Mouse (Mus musculus): ENCODE results near the gene Cdkn3. TPM values are rescaled to one million over a fixed set of nuclear protein-coding genes. Genes with fewer than 3 reads are reported as not detected.

Cdkn3 gene
- polyA plus RNA-seq, 1 experiment = 8.3 TPM

DNA sequence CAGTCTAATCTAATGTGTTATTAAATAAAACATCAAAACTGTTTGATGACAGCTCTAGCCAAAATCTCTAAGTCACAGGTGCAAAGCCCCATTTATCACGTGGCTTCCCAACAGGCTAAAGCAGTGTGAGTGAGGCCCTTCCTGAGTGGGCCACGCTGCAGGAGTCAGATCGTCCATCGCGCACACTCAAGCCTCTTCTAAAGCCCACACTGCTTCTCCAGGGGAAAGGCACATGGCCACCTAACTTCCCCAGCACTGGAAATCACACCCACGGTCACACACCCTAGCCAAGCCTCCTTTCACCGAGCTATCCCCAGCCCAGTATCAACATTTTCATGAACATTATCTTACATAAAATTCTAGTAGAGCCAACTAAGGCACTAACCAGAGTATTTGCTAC lies 20.7 kb downstream of the Cdkn3 start:
- Histone ChIP-seq H3K27ac (ENCODE audit: control insufficient read depth, insufficient read depth, low read length) (no peak overlapping the region), H3K27me3 (ENCODE audit: control insufficient read depth, insufficient read depth, low read length) (no peaks in the 10 kb centered on the region), H3K36me3 (ENCODE audit: control insufficient read depth, insufficient read depth, low read length) (peaks cover 40% of the 10 kb centered on the region), H3K4me1 (replicated peaks; ENCODE audit: control insufficient read depth, insufficient read depth, low read length) (0 out of 2 replicates have a peak, but pooled peaks cover 2% of the 10 kb centered on the region), H3K4me3 (ENCODE audit: control insufficient read depth, insufficient read depth, low read length) (no peak overlapping the region)
- 90% methylated on average over 7 of the region's 7 CpGs for WGBS
- no peak for DNase-seq
- TF ChIP-seq CTCF (IDR thresholded peaks at IDR 0.05; ENCODE audit: borderline replicate concordance, control insufficient read depth, extremely low read depth, insufficient read depth, low read length, poor library complexity) (no peak), POLR2A (IDR thresholded peaks at IDR 0.05; ENCODE audit: control insufficient read depth, extremely low read depth, insufficient read depth, low read length, poor library complexity) (no peak)

DNA sequence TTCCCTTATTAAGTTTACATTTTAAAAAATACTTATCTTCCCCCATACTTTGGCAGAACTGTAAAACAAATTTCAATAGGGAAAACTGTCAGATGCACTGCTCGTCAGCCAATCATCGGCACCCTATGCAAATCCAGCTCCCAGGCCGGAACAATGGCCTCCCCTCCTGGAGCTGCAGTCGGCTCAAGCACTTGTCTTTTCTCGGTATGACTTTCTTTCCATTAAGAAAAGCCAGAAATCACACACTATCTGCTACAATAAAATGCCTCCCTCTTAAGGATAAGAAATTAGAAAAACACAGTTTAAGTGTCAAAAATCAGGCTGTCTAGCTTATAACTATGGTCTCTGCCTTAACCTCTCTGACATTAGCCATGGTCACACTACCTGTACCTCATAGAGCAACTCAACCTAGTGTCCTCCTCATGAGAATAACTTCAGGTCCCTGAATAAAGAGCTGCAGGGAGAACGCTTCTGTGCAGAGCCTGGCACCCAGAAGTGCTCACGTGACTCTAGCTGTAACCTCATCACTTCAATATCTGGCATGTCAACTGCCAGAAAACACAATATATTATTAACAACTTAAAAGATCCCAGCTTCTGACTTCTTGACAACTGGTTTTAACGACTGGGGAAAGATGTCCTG lies 22.0 kb downstream of the Cdkn3 start:
- H3K27me3 ChIP-seq (ENCODE audit: control insufficient read depth, insufficient read depth, low read length) = no peaks in the 10 kb centered on the region
- H3K36me3 ChIP-seq (ENCODE audit: control insufficient read depth, insufficient read depth, low read length) = peaks cover 29% of the 10 kb centered on the region
- no peak overlapping the region for H3K27ac ChIP-seq (ENCODE audit: control insufficient read depth, insufficient read depth, low read length)
- 72% methylated on average over 8 of the region's 8 CpGs for WGBS
- peaks cover 2% of the 10 kb centered on the region; the same call in 1 of the 2 replicates for H3K4me1 ChIP-seq (replicated peaks; ENCODE audit: control insufficient read depth, insufficient read depth, low read length)
- TF ChIP-seq POLR2A (IDR thresholded peaks at IDR 0.05; ENCODE audit: control insufficient read depth, extremely low read depth, insufficient read depth, low read length, poor library complexity) (no peak), CTCF (IDR thresholded peaks at IDR 0.05; ENCODE audit: borderline replicate concordance, control insufficient read depth, extremely low read depth, insufficient read depth, low read length, poor library complexity) (no peak)
- no peak for DNase-seq
- no peak overlapping the region for H3K4me3 ChIP-seq (ENCODE audit: control insufficient read depth, insufficient read depth, low read length)

DNA sequence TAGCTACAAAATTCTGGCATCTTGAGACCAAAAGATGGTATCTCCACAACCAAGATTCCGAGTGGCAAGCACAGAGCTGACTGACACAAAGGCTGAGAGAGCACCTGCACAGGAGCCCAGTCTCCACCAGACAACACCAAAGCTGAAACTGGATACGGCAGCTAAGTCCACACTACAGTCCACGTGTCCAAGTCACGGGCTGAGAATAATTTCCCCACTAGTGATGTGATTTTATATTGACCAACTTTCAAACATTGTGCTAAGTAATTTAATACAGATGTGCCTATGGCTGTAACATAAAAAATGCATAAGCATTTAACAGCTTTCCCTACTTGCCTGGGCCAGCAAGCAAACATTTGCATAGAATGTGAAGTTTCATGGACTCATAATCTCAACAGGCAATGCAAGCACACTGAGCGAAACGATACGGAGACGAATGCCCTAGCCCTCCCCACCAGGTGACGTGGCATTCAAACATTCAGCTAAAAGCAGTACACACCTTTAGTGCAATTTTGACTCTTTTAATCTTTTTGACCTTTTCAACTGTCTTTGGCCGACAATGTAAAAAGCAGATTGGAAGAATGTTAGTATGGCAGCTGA lies 23.1 kb downstream of the Cdkn3 start:
- no peak overlapping the region for H3K27ac ChIP-seq (ENCODE audit: control insufficient read depth, insufficient read depth, low read length)
- H3K4me1 ChIP-seq (replicated peaks; ENCODE audit: control insufficient read depth, insufficient read depth, low read length) = peaks cover 4% of the 10 kb centered on the region
- H3K4me3 ChIP-seq (ENCODE audit: control insufficient read depth, insufficient read depth, low read length) = no peak overlapping the region
- H3K36me3 ChIP-seq (ENCODE audit: control insufficient read depth, insufficient read depth, low read length) = peaks cover 18% of the 10 kb centered on the region
- TF ChIP-seq POLR2A (IDR thresholded peaks at IDR 0.05; ENCODE audit: control insufficient read depth, extremely low read depth, insufficient read depth, low read length, poor library complexity) (no peak), CTCF (IDR thresholded peaks at IDR 0.05; ENCODE audit: borderline replicate concordance, control insufficient read depth, extremely low read depth, insufficient read depth, low read length, poor library complexity) (no peak)
- no peaks in the 10 kb centered on the region for H3K27me3 ChIP-seq (ENCODE audit: control insufficient read depth, insufficient read depth, low read length)
- DNase-seq = no peak
- 76% methylated on average over 10 of the region's 10 CpGs for WGBS

DNA sequence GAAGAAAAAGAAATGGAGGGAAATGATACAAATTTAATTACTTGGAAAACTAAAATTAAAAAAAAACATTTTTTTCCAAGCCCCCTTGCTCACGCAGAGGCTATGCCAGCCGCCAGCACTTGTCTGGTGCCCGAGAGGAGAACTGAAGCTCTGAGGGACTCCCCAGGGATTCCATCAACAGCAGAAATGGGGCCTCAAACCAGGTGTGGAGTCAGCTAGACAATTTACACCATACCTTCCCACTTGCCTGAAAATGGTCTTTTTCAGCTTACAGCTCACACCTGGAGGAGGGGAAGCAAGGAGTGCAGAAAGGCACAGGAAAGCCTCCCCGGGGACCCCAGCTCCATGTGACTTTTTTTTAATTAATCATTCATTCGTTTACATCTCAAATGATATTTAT lies 24.9 kb downstream of the Cdkn3 start:
- 95% methylated on average over 5 of the region's 5 CpGs for WGBS
- no peak overlapping the region for H3K27ac ChIP-seq (ENCODE audit: control insufficient read depth, insufficient read depth, low read length)
- TF ChIP-seq CTCF (IDR thresholded peaks at IDR 0.05; ENCODE audit: borderline replicate concordance, control insufficient read depth, extremely low read depth, insufficient read depth, low read length, poor library complexity) (no peak), POLR2A (IDR thresholded peaks at IDR 0.05; ENCODE audit: control insufficient read depth, extremely low read depth, insufficient read depth, low read length, poor library complexity) (no peak)
- H3K4me3 ChIP-seq (ENCODE audit: control insufficient read depth, insufficient read depth, low read length) = no peak overlapping the region
- DNase-seq = no peak
- no peaks in the 10 kb centered on the region for H3K27me3 ChIP-seq (ENCODE audit: control insufficient read depth, insufficient read depth, low read length)
- H3K4me1 ChIP-seq (replicated peaks; ENCODE audit: control insufficient read depth, insufficient read depth, low read length) = peaks cover 4% of the 10 kb centered on the region
- H3K36me3 ChIP-seq (ENCODE audit: control insufficient read depth, insufficient read depth, low read length) = no peaks in the 10 kb centered on the region

DNA sequence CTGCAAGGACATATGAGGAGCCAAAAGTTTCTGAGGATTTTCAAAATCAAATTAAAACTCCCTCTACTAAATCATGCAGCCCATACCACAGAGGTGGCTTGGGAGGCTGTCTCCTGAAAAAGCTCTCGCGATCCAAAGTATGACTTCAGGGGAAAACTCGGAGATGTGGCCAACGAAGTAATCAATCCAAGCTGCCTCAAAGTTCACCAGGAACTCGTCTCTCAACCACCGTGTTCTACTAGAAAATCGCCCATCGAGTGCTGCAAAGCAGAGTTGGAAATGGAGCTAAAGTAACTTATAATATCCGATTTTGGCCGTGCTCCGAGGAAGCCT lies 27.1 kb downstream of the Cdkn3 start:
- H3K27ac ChIP-seq (ENCODE audit: control insufficient read depth, insufficient read depth, low read length) = no peak overlapping the region
- peaks cover 4% of the 10 kb centered on the region for H3K4me1 ChIP-seq (replicated peaks; ENCODE audit: control insufficient read depth, insufficient read depth, low read length)
- TF ChIP-seq CTCF (IDR thresholded peaks at IDR 0.05; ENCODE audit: borderline replicate concordance, control insufficient read depth, extremely low read depth, insufficient read depth, low read length, poor library complexity) = no peak
- no peak for TF ChIP-seq POLR2A (IDR thresholded peaks at IDR 0.05; ENCODE audit: control insufficient read depth, extremely low read depth, insufficient read depth, low read length, poor library complexity)
- peak; percentile 7 for DNase-seq
- under 1% methylated on average over 11 of the region's 11 CpGs for WGBS
- H3K36me3 ChIP-seq (ENCODE audit: control insufficient read depth, insufficient read depth, low read length) = no peaks in the 10 kb centered on the region
- H3K27me3 ChIP-seq (ENCODE audit: control insufficient read depth, insufficient read depth, low read length) = no peaks in the 10 kb centered on the region
- H3K4me3 ChIP-seq (ENCODE audit: control insufficient read depth, insufficient read depth, low read length) = peak overlapping the region; percentile 61

DNA sequence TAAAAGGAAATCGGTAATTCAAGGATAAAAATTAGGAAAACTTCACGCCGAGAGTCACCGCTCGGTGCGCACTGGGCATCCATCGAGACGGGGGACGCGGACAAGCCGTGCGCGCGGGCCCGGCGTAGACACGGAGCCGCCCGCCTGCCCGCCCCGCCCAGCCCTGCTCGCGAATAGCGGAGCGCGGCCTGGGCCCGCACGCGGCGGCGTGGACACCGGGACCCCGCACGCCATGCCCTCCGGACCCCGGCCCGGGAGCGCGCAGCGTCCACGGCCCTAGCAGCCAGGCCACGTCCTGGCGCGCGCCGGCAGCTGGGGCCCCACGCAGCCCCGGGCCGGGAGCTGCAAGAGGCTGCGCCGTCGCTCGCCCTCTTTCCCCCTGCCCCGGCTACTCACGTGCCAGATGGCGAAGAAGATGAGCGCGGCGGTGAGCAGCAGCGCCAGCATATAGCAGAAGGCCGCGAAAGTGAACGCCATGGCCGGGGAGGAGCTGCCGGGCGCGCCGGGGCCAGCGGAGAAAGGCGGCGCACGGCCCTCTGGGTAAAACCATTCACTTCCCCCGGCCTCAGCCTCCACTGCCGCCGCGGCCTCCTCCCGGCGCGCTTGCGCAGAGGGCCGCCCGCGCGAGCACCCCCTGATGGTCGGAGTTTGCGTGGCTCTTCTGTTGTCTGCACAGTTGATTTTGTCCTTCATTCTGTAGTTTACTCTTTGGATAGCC lies 27.6 kb downstream of the Cdkn3 start, which contains the start of gene Cnih1:
Gene Cnih1 (minus strand): TSS at position 625 of the 718 bp plus-strand sequence.
- peak; percentile 91 for TF ChIP-seq CTCF (IDR thresholded peaks at IDR 0.05; ENCODE audit: borderline replicate concordance, control insufficient read depth, extremely low read depth, insufficient read depth, low read length, poor library complexity)
- peak; percentile 29; the same call in 1 of the 2 replicates for TF ChIP-seq POLR2A (IDR thresholded peaks at IDR 0.05; ENCODE audit: control insufficient read depth, extremely low read depth, insufficient read depth, low read length, poor library complexity)
- Histone ChIP-seq H3K36me3 (ENCODE audit: control insufficient read depth, insufficient read depth, low read length) (no peaks in the 10 kb centered on the region), H3K27me3 (ENCODE audit: control insufficient read depth, insufficient read depth, low read length) (no peaks in the 10 kb centered on the region), H3K4me1 (replicated peaks; ENCODE audit: control insufficient read depth, insufficient read depth, low read length) (peaks cover 4% of the 10 kb centered on the region), H3K27ac (ENCODE audit: control insufficient read depth, insufficient read depth, low read length) (no peak within 1 kb of the TSS), H3K4me3 (ENCODE audit: control insufficient read depth, insufficient read depth, low read length) (peak within 1 kb of the TSS; percentile 61)
- WGBS = under 1% methylated on average over 85 of the region's 86 CpGs
- DNase-seq = peak; percentile 92

All from thymus, adult 2 months (tissue).